Mouse (Mus musculus) neural tube, embryonic 14.5 days (tissue): ENCODE results near the gene Hyal3. TPM values are rescaled to one million over a fixed set of nuclear protein-coding genes. Genes with fewer than 3 reads are reported as not detected.

Experiments
- ATAC-seq: fragments of 200-750 bp; cut with Nextera tagmentation; 2 replicates; pipeline ENCODE4 v1.8.0; 2017; ENCODE audit warnings: low read depth, mild to moderate bottlenecking, moderate TSS enrichment, moderate library complexity
- H3K27ac ChIP-seq: fragments of 300-500 bp; sonication (generic); 2 replicates; pipeline ENCODE4 v1.5.1; 2014; ENCODE audit warnings: low read depth, mild to moderate bottlenecking, control low read depth, low read length, moderate library complexity, mixed read lengths
- H3K27me3 ChIP-seq: fragments of 300-500 bp; sonication (generic); 2 replicates; pipeline ENCODE4 v1.6.1; 2014; ENCODE audit warnings: low read length; ENCODE audit not compliant: control insufficient read depth, insufficient read depth
- H3K36me3 ChIP-seq: fragments of 300-500 bp; sonication (generic); 2 replicates; pipeline ENCODE4 v1.6.1; 2014; ENCODE audit warnings: low read length, mixed read lengths; ENCODE audit not compliant: control insufficient read depth, insufficient read depth
- H3K4me1 ChIP-seq: fragments of 300-500 bp; sonication (generic); 2 replicates; pipeline ENCODE4 v1.6.1; 2014; ENCODE audit warnings: low read length; ENCODE audit not compliant: control insufficient read depth, insufficient read depth
- H3K4me2 ChIP-seq: fragments of 300-500 bp; sonication (generic); 2 replicates; pipeline ENCODE4 v1.6.1; 2014; ENCODE audit warnings: mild to moderate bottlenecking, low read depth, low read length, control low read depth
- H3K4me3 ChIP-seq: fragments of 300-500 bp; sonication (generic); 2 replicates; pipeline ENCODE4 v1.5.1; 2014; ENCODE audit warnings: low read depth, low read length, control low read depth, mixed read lengths
- H3K9ac ChIP-seq: fragments of 300-500 bp; sonication (generic); replicated peaks from 2 replicates; pipeline ENCODE4 v1.6.1; 2014; ENCODE audit warnings: low read depth, mild to moderate bottlenecking, control low read depth, low read length, mixed read lengths
- H3K9me3 ChIP-seq: fragments of 300-500 bp; sonication (generic); 2 replicates; pipeline ENCODE4 v1.6.1; 2016; ENCODE audit warnings: low read length; ENCODE audit not compliant: control insufficient read depth
- WGBS: fragments of 180-500 bp; shearing (Covaris S2); extraction: QIAGEN DNeasy Blood & Tissue Kit; methylation state at CpG from one replicate; pipeline ENCODE4 v1.1.7; 2014; 5-methylcytosine and 5-hydroxymethylcytosine counted together
- polyA plus RNA-seq: library from polyadenylated mRNA; unstranded; fragments of >200 nt; fragmentation: Nextera tagmentation; extraction: Ambion mirVana; gene quantifications from 2 replicates; pipeline ENCODE4 v1.2.1, GENCODE M21; 2014

Hyal3 gene
- 1.5 and 2.1 TPM in 2 replicates for polyA plus RNA-seq

DNA sequence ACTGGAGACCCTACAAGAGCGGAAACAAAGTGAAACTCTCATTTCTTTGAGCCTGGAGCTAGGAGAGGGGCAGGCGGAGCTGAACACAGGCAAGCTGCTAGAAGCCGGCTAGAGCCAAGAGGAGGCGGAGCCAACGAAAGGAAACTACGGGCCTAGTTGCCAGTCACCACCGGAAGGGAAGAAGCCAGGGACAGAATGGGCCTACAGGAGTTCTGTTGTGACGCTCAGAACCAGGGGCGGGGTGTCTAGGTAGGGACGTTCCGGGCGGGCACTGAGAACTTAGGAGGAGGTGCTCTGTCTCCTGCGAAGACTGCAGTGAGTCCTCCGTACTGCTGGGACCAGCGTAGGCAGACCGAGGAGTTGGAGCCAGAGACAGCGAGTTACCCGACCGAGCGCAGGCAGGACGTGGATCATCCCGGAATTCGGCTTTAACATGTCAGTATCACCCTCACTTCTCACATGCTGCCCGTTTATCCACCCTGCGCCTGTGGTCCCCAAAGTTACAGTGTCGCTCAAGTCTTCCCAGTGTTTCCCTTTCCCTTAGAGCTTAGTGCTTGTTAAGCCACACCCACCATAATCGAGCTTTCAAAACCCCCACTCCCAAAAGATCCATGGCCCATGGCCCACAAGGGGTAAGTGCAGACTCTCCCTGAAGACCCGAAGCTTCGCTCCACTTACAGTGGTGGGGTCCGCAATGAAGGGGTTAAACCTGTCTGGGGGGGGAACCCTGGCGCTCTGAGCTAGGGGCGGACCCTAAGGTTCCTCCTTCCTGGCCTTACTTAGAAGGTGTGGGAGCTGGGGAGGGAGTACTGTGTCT, at the start of gene Hyal3:
Gene Hyal3 (plus strand): TSS at position 318 of the 817 bp plus-strand sequence.
- no peaks in the 10 kb centered on the region for H3K9me3 ChIP-seq
- peaks cover 18% of the 10 kb centered on the region for H3K4me1 ChIP-seq
- H3K4me2 ChIP-seq = peak within 1 kb of the TSS; percentile 93
- peak; percentile 65 for ATAC-seq
- peak within 1 kb of the TSS; percentile 61 for H3K27ac ChIP-seq
- H3K4me3 ChIP-seq = peak within 1 kb of the TSS; percentile 43
- H3K36me3 ChIP-seq = peaks cover 7% of the 10 kb centered on the region; the same call in 1 of the 2 replicates
- H3K9ac ChIP-seq = peak within 1 kb of the TSS; percentile 67
- WGBS = under 1% methylated on average over 32 of the region's 32 CpGs
- H3K27me3 ChIP-seq = no peaks in the 10 kb centered on the region

DNA sequence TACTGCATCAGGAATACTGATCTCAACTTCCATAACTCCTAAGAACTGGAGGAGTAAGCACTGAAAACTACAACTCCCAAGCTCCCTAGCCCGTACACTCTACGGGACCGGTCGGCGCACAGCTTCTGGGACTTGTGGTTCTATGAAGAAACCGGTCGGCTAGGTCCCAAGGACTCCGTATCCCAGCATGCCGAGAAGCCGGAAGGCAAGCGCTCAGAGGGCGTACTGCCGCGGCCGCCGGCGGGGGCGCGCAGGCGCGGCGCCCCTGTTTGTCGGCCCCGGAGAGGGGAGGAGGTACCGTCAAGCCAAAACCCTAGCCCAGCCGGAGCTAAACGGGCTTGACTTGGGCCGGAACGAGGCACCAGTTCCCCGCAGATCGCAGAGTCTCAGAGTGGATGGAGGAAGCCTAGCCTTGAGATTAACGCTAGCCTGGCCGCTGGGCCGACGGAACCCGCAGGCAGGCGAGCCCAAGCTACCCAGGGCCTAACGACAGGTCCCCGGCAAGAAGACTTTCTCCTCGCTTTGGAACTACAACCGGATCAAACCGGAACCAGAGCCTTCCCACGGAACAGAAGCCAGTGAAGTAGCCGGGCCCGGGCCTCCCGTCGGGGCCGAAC, 46.7 kb upstream of the Hyal3 start, which contains the start of gene Tmem115:
Gene Tmem115 (plus strand): TSS at position 155 of the 617 bp plus-strand sequence.
- no peaks in the 10 kb centered on the region for H3K27me3 ChIP-seq
- ATAC-seq = peak; percentile 98
- H3K27ac ChIP-seq = peak within 1 kb of the TSS; percentile 68
- peak within 1 kb of the TSS; percentile 100 for H3K4me2 ChIP-seq
- peak within 1 kb of the TSS; percentile 84 for H3K4me3 ChIP-seq
- H3K36me3 ChIP-seq = peaks cover 12% of the 10 kb centered on the region
- H3K4me1 ChIP-seq = peaks cover 25% of the 10 kb centered on the region
- H3K9ac ChIP-seq = peak within 1 kb of the TSS; percentile 85
- WGBS = under 1% methylated on average over 47 of the region's 48 CpGs
- no peaks in the 10 kb centered on the region for H3K9me3 ChIP-seq

DNA sequence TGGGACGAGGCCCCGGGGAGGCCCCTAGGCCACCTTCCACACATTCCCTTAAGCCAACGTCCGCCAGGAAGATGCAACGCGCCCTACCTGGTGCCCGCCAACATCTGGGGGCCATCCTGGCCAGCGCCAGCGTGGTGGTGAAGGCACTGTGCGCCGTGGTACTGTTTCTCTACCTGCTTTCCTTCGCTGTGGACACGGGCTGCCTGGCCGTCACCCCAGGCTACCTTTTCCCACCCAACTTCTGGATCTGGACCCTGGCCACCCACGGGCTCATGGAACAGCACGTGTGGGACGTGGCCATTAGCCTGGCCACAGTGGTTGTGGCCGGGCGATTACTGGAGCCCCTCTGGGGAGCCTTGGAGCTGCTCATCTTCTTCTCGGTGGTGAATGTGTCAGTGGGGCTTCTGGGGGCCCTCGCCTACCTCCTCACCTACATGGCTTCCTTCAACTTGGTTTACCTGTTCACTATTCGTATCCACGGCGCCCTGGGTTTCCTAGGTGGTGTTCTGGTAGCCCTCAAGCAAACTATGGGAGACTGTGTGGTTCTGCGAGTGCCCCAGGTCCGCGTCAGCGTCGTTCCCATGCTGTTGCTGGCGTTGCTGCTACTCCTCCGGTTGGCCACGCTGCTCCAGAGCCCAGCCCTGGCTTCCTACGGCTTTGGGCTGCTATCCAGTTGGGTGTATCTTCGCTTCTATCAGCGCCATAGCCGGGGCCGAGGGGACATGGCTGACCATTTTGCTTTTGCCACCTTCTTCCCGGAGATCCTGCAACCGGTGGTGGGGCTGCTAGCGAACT, 46.0 kb upstream of the Hyal3 start:
- ATAC-seq = peak; percentile 6; the same call in 1 of the 2 replicates
- 1% methylated on average over 40 of the region's 40 CpGs for WGBS

DNA sequence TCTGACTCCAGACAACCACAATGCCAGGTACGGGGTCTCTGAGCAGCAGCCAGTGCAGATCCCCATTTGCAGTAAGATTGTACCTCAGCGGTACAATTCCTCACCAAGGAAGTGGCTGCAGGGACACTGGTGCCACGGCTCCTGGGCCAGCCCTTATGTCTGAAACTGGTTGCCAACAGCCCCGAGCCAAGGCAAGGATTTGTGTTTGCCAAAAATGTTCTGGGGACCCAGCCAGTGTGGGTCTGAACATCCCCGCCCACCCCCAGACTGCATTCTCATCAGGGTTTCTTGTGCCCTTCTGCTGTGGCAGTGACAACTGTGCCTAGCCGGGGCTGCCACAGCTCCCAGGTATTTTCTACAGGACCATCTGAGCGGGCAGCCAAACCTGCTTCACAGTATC, 42.4 kb upstream of the Hyal3 start:
- Histone ChIP-seq H3K27me3 (no peaks in the 10 kb centered on the region), H3K36me3 (peaks cover 22% of the 10 kb centered on the region), H3K4me3 (no peak overlapping the region), H3K9me3 (no peaks in the 10 kb centered on the region), H3K9ac (no peak overlapping the region), H3K27ac (no peak overlapping the region), H3K4me2 (no peak overlapping the region), H3K4me1 (peaks cover 37% of the 10 kb centered on the region)
- 95% methylated on average over 7 of the region's 7 CpGs for WGBS
- ATAC-seq = no peak

More for the DNA sequence above, 46.0 kb upstream of the Hyal3 start:
- Histone ChIP-seq H3K4me1 (peaks cover 25% of the 10 kb centered on the region), H3K9me3 (no peaks in the 10 kb centered on the region), H3K27me3 (no peaks in the 10 kb centered on the region), H3K9ac (peak overlapping the region; percentile 85), H3K36me3 (peaks cover 17% of the 10 kb centered on the region), H3K27ac (peak overlapping the region; percentile 68), H3K4me3 (peak overlapping the region; percentile 84), H3K4me2 (peak overlapping the region; percentile 100)

DNA sequence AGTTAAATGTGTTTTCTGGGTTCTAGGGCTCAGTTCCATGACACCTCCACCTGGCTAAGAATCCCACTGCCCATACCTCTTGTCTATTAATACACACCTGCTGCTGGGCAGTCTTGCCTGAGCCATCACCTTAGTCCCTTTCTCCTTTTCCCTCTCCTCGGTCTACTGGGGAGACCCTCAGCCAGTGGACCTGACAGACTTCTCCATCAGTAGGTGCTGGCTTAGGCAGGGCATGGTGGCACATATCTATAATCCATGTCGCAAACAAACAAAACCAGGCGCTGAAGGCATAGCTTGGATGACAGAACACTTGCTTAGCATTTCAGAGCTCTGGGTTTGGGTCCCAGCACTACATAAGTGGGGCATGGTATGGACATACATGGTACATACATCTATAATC, 41.9 kb upstream of the Hyal3 start:
- Histone ChIP-seq H3K4me2 (no peak overlapping the region), H3K4me1 (peaks cover 37% of the 10 kb centered on the region)

DNA sequence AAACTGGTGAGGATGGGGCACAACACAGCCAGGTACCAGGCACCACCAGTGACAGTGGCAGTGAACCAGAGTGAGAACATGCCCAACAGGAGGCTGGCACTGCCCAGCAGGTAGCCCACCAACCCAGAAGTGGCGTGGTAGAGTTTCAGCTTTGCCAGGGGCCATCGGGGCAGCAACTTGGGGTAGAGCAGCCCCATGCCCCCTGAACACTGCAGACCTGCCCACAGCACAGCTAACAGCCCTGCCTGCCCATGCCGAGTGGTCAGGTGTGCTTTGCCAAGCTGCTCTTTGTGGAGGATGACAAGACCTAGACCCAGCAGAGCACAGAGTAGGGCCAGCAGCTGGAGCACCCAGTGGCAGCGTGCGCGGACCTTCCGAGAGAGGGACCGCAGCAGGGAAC, 40.7 kb upstream of the Hyal3 start:
- Histone ChIP-seq H3K9ac (no peak overlapping the region), H3K9me3 (no peaks in the 10 kb centered on the region), H3K4me3 (no peak overlapping the region), H3K27me3 (no peaks in the 10 kb centered on the region), H3K27ac (no peak overlapping the region), H3K4me1 (peaks cover 35% of the 10 kb centered on the region), H3K4me2 (no peak overlapping the region), H3K36me3 (peaks cover 30% of the 10 kb centered on the region)
- 92% methylated on average over 8 of the region's 8 CpGs for WGBS
- no peak for ATAC-seq

More for the DNA sequence above, 41.9 kb upstream of the Hyal3 start:
- 95% methylated on average over 3 of the region's 3 CpGs for WGBS
- H3K36me3 ChIP-seq = peaks cover 22% of the 10 kb centered on the region
- H3K27ac ChIP-seq = no peak overlapping the region
- no peaks in the 10 kb centered on the region for H3K9me3 ChIP-seq
- no peaks in the 10 kb centered on the region for H3K27me3 ChIP-seq
- no peak overlapping the region for H3K4me3 ChIP-seq
- H3K9ac ChIP-seq = no peak overlapping the region
- no peak for ATAC-seq

DNA sequence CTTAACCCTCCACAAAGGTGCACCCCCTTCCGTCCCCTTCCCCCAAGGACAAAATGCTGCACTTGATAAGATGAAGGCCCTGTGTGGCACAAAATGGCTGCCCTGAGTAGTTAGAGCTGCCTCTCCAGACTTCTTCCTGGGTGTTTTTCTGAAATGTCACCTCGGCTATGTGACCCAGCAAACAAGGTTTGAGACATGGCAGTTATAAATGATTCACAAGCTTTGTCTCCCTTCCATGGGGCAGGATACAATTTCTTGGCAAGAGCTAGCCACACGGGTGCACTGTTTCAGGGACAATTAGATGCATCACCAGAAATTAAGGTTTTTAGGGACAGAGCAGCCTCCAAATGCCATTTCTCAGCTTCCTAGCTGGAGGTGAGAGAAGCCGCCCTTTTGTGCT, 40.2 kb upstream of the Hyal3 start:
- Histone ChIP-seq H3K36me3 (peaks cover 33% of the 10 kb centered on the region), H3K9me3 (no peaks in the 10 kb centered on the region), H3K4me2 (no peak overlapping the region), H3K27me3 (no peaks in the 10 kb centered on the region), H3K4me1 (peaks cover 31% of the 10 kb centered on the region), H3K9ac (no peak overlapping the region), H3K4me3 (no peak overlapping the region), H3K27ac (no peak overlapping the region)
- 79% methylated on average over 4 of the region's 4 CpGs for WGBS
- no peak for ATAC-seq

DNA sequence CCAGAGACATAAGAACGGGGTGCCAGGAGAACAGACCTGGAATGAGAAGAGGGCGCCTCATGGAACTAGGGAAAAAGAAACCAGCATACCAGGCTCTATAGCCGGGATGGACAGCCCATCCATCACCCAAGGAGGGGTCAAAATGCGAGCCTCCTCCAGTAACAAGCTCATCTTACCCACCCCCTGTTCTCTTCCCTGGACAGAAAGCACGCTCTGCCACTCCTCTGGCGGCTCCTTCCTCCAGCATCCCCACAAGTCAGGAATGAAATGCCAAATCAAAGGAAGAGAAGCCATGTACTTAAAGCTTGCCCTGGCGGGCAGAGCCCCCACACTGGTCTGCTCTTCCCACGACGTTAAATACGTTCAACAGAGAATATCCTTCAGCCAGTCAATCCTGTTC, 39.6 kb upstream of the Hyal3 start:
- no peak overlapping the region for H3K27ac ChIP-seq
- peaks cover 33% of the 10 kb centered on the region for H3K36me3 ChIP-seq
- no peaks in the 10 kb centered on the region for H3K9me3 ChIP-seq
- peaks cover 25% of the 10 kb centered on the region for H3K4me1 ChIP-seq
- 35% methylated on average over 10 of the region's 10 CpGs for WGBS
- peak overlapping the region; percentile 85 for H3K4me2 ChIP-seq
- H3K27me3 ChIP-seq = no peaks in the 10 kb centered on the region
- peak overlapping the region; percentile 60 for H3K4me3 ChIP-seq
- ATAC-seq = no peak
- peak overlapping the region; percentile 54 for H3K9ac ChIP-seq
